Mouse (Mus musculus) midbrain, postnatal 0 days (tissue): ENCODE results near the gene Hist1h4f. TPM values are rescaled to one million over a fixed set of nuclear protein-coding genes. Genes with fewer than 3 reads are reported as not detected.

Source experiments
- ATAC-seq: fragments of 200-750 bp; cut with Nextera tagmentation; 2 replicates; pipeline ENCODE4 v1.8.0; 2017; ENCODE audit warnings: moderate number of reproducible peaks, mild to moderate bottlenecking, moderate TSS enrichment, moderate library complexity; ENCODE audit not compliant: low FRiP score
- DNase-seq: peaks from one replicate; pipeline ENCODE4 v3.0.0-alpha.2; 2015; ENCODE audit warnings: low spot score
- H3K27ac ChIP-seq: fragments of 300-500 bp; sonication (generic); 2 replicates; pipeline ENCODE4 v1.5.1; 2014; ENCODE audit warnings: low read depth, mild to moderate bottlenecking, low read length, mixed read lengths
- H3K27me3 ChIP-seq: fragments of 300-500 bp; sonication (generic); 2 replicates; pipeline ENCODE4 v1.6.1; 2014; ENCODE audit warnings: low read length, control low read depth, mixed read lengths; ENCODE audit not compliant: insufficient read depth
- H3K36me3 ChIP-seq: fragments of 300-500 bp; sonication (generic); 2 replicates; pipeline ENCODE4 v1.6.1; 2014; ENCODE audit warnings: low read length, control low read depth, mixed read lengths; ENCODE audit not compliant: insufficient read depth
- H3K4me1 ChIP-seq: fragments of 300-500 bp; sonication (generic); 2 replicates; pipeline ENCODE4 v1.6.1; 2014; ENCODE audit warnings: mild to moderate bottlenecking, control low read depth, antibody characterized with exemption, low read length, mixed read lengths; ENCODE audit not compliant: insufficient read depth
- H3K4me2 ChIP-seq: fragments of 300-500 bp; sonication (generic); 2 replicates; pipeline ENCODE4 v1.6.1; 2014; ENCODE audit warnings: low read depth, mild to moderate bottlenecking, low read length, mixed read lengths; ENCODE audit not compliant: poor library complexity, severe bottlenecking
- H3K4me3 ChIP-seq: fragments of 300-500 bp; sonication (generic); 2 replicates; pipeline ENCODE4 v1.5.1; 2014; ENCODE audit warnings: low read depth, mild to moderate bottlenecking, low read length, moderate library complexity
- H3K9ac ChIP-seq: fragments of 300-500 bp; sonication (generic); replicated peaks from 2 replicates; pipeline ENCODE4 v1.6.1; 2014; ENCODE audit warnings: mild to moderate bottlenecking, low read length, moderate library complexity, mixed read lengths; ENCODE audit not compliant: poor library complexity, severe bottlenecking
- H3K9me3 ChIP-seq: fragments of 300-500 bp; sonication (generic); 2 replicates; pipeline ENCODE4 v1.6.1; 2016; ENCODE audit warnings: low read length, control low read depth
- CTCF ChIP-seq: IDR thresholded peaks from 2 replicates; pipeline ENCODE4 v1.5.1; 2016; ENCODE audit warnings: antibody characterized with exemption, mild to moderate bottlenecking
- WGBS: fragments of 180-500 bp; shearing (Covaris S2); extraction: QIAGEN DNeasy Blood & Tissue Kit; methylation state at CpG from one replicate; pipeline ENCODE4 v1.1.7; 2014; 5-methylcytosine and 5-hydroxymethylcytosine counted together
- polyA plus RNA-seq: library from polyadenylated mRNA; unstranded; fragments of >200 nt; fragmentation: Nextera tagmentation; extraction: Ambion mirVana; gene quantifications from 2 replicates; pipeline ENCODE4 v1.2.1, GENCODE M21; 2015
- total RNA-seq: library from RNA; depleted of rRNA; stranded (reverse); fragments of >200 nt; gene quantifications from 2 replicates; pipeline ENCODE4 v1.2.3, GENCODE M21; 2014

Hist1h4f gene
- total and polyA plus RNA-seq, 2 experiments from 2014 or later, result 753 TPM; not detected in 1

- WGBS, result 27% methylated on average over 14 of the region's 14 CpGs
- ATAC-seq, result no peak
- H3K9me3 ChIP-seq, result no peaks in the 10 kb centered on the region
- H3K27ac ChIP-seq, result no peak overlapping the region
- no peak overlapping the region for H3K9ac ChIP-seq
- no peaks in the 10 kb centered on the region for H3K36me3 ChIP-seq
- peak overlapping the region; percentile 12; the same call in 1 of the 2 replicates for H3K4me2 ChIP-seq
- H3K4me3 ChIP-seq, result no peak overlapping the region
- no peaks in the 10 kb centered on the region; the same call in 1 of the 2 replicates for H3K4me1 ChIP-seq
- no peak for DNase-seq
- no peak for TF ChIP-seq CTCF
- H3K27me3 ChIP-seq, result peaks cover 3% of the 10 kb centered on the region; the same call in 1 of the 2 replicates
Measured at GRCm38 (mm10) chr13:23506819-23507515, 44.5 kb downstream of the Hist1h4f start.

DNA sequence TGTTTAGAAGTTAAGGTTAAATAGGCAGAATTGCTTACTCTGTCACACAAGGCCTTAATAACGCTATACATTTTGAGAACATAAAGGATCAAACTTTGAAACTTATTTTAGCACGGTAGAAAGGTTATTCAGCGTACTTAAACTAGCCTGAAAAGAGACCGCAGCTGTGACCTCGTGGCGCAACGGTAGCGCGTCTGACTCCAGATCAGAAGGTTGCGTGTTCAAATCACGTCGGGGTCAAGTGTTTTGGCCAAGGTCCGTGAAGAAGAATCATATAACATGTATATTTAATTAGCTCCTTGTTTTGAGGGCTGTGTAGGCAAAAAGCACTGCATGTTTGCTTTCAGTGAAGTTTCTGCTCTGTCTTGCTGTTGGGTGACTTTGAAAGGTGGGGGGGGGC is 45.1 kb downstream of the Hist1h4f start:
- Histone ChIP-seq H3K4me1 (no peaks in the 10 kb centered on the region; the same call in 1 of the 2 replicates), H3K4me2 (peak overlapping the region; percentile 30; the same call in 1 of the 2 replicates), H3K27ac (no peak overlapping the region), H3K9ac (no peak overlapping the region), H3K4me3 (no peak overlapping the region), H3K36me3 (no peaks in the 10 kb centered on the region), H3K9me3 (no peaks in the 10 kb centered on the region), H3K27me3 (peaks cover 3% of the 10 kb centered on the region; the same call in 1 of the 2 replicates)
- no peak for ATAC-seq
- WGBS, result 16% methylated on average over 13 of the region's 13 CpGs
- TF ChIP-seq CTCF, result no peak
- peak; percentile 27 for DNase-seq

GRCm38 (mm10) chr13:23505662-23506345 is 45.6 kb downstream of the Hist1h4f start:
- Histone ChIP-seq H3K27ac (no peak overlapping the region), H3K9ac (no peak overlapping the region), H3K4me3 (peak overlapping the region; percentile 3; the same call in 1 of the 2 replicates), H3K36me3 (no peaks in the 10 kb centered on the region), H3K9me3 (no peaks in the 10 kb centered on the region), H3K4me2 (peak overlapping the region; percentile 30), H3K4me1 (no peaks in the 10 kb centered on the region; the same call in 1 of the 2 replicates), H3K27me3 (peaks cover 3% of the 10 kb centered on the region; the same call in 1 of the 2 replicates)
- DNase-seq, result no peak
- WGBS, result 15% methylated on average over 14 of the region's 14 CpGs
- ATAC-seq, result no peak
- no peak for TF ChIP-seq CTCF

- WGBS, result 3% methylated on average over 9 of the region's 9 CpGs
- no peak overlapping the region for H3K4me2 ChIP-seq
- ATAC-seq (no peak), DNase-seq (peak; percentile 76)
- H3K27me3 ChIP-seq, result peaks cover 6% of the 10 kb centered on the region; the same call in 1 of the 2 replicates
- TF ChIP-seq CTCF, result no peak
- no peaks in the 10 kb centered on the region for H3K36me3 ChIP-seq
- H3K9me3 ChIP-seq, result no peaks in the 10 kb centered on the region
- peak overlapping the region; percentile 9; the same call in 1 of the 2 replicates for H3K4me3 ChIP-seq
- no peak overlapping the region for H3K9ac ChIP-seq
- no peak overlapping the region for H3K27ac ChIP-seq
- no peaks in the 10 kb centered on the region; the same call in 1 of the 2 replicates for H3K4me1 ChIP-seq
Measured at GRCm38 (mm10) chr13:23503797-23504196, 47.7 kb downstream of the Hist1h4f start.

DNA sequence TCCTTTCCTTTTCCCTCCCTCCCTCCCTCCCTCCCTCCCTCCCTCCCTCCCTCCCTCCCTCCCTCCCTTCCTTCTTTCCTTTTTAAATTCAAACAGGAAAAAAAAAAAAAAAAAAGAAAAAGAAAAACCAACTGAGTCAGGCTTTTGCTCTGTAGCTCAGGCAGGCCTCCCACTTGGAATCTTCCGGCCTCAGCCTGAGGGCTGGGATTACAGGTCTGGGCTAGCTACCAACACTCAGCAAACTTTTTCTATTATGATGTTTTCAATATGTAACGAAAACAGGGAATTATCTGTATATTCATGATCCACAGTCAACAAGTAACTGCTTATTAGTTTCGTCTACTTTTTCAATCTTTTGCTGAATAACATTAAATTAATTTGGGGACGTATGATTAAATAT is 48.5 kb downstream of the Hist1h4f start:
- H3K9ac ChIP-seq, result no peak overlapping the region
- H3K9me3 ChIP-seq, result no peaks in the 10 kb centered on the region
- WGBS, result 48% methylated on average over 4 of the region's 4 CpGs
- peaks cover 6% of the 10 kb centered on the region; the same call in 1 of the 2 replicates for H3K27me3 ChIP-seq
- TF ChIP-seq CTCF, result no peak
- no peak for DNase-seq
- no peaks in the 10 kb centered on the region for H3K36me3 ChIP-seq
- H3K4me3 ChIP-seq, result no peak overlapping the region
- H3K4me2 ChIP-seq, result no peak overlapping the region
- H3K27ac ChIP-seq, result no peak overlapping the region
- H3K4me1 ChIP-seq, result no peaks in the 10 kb centered on the region; the same call in 1 of the 2 replicates
- no peak for ATAC-seq
